Mouse (Mus musculus) left cerebral cortex, postnatal 36 days (tissue): Measurements from ENCODE around the gene Pprc1. TPM values are rescaled to one million over a fixed set of nuclear protein-coding genes. Genes with fewer than 3 reads are reported as not detected.

Experiments
- DNase-seq, 2 experiments: peaks; one replicate each; pipeline ENCODE4 v3.0.0; 2021 to 2022; ENCODE audit warnings: low spot score in 2 of 2, mixed read lengths in 1 of 2
- intact Hi-C: fragments of 180-260 bp; cut with DNase I; formaldehyde crosslinking; loops from one replicate; pipeline ENCODE4 v1.15.1; 2025
- total RNA-seq, 2 experiments: library from RNA; stranded (reverse); gene quantifications; 2 replicates each; pipeline ENCODE4 v1.2.3; 2021

Pprc1 gene
- total RNA-seq, 2 experiments from 2014 or later, result 20.5 to 25.5 TPM

DNA sequence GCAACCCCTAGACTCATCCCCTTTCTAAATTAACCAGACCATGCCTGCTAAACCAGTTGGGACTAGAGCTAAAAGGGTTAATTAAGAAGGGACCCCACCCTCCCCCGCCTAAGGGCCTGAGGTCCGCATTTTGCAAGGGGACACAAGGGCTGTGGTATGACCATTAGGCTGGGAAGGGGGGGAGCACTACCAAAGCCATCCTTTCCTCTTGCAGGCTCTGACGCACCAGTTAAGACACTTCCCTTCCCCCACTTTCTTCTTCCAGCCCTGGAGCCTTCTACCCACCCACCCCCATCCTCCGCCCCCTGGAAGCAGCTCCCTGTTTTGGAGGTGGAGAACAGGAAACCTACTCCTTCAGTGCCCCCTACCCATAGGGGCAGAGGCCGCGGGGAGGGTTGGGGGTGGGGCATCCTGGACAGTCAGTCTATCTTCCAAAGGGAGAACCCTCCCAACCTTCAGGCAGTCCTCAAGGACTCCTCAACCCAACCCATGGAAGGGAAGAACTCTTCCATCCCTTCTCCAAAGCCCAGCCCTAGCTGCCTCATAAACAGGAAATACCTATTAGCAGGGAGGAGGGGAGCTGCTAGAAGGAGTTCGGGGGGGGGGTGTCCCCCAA lies 1.1 kb downstream of the Pprc1 start:
- DNase-seq, result peak; percentile 59 to 64
- intact Hi-C loops, result no loop called here

DNA sequence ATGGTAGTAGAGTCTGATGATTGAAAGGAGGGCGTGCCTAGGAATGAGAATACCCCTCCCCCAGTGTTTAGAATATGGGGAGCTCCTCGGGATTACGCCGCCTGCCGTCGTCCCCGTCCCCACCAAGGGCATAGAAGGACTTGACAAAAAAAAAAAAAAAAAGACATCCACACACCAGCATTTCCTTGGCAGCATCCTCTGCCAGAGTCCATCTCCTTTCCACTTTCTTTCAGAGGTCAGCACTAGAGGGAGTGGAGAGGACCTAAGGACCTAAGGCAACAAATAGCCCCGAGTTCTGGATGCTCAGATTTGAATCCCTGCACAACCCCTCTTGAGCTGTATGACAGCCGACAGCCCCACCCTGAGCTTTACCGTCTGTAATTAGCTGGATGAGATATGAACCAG lies 1.9 kb downstream of the Pprc1 start:
- no peak for DNase-seq
- intact Hi-C loops, result no loop called here

DNA sequence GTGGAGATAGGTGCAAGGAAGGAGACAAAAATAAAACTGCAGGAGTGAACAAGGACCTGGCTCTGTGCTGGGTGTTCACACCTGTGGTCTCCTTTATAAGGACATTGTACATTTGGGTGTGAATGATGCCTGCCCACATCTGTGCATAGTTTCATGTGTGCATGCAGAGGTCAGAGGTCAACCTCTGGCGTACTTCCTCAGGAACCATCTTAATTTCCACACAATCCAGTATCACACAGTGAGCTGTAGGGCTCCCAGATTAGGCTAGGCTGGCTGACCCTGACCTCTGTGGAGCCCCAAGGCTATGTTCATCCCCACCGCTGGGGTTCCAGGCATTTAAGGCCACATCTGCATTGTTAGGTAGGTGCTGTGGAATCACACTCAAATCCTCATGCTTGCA lies 2.7 kb downstream of the Pprc1 start:
- intact Hi-C loops, result no loop called here
- no peak for DNase-seq

DNA sequence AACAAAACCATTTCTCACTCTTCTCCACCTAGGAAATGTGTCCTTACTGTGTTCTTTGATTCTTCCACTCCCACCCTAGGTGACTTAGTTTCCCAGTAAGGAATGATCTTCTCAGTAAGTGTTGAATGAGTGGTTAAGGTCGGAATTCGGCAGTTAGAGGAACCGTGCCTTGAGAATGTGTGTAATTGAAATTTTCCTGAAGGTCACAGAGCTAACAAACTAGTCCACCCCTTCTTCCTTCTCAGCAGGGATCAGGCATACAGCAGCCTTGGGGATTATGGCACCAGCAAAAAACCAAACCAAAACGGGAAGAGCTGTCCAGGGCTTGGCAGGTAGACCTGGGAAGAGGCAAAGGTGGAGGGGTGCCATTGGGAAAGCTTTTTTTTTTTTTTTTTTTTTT lies 4.4 kb downstream of the Pprc1 start:
- DNase-seq, result no peak
- intact Hi-C loops, result no loop called here

DNA sequence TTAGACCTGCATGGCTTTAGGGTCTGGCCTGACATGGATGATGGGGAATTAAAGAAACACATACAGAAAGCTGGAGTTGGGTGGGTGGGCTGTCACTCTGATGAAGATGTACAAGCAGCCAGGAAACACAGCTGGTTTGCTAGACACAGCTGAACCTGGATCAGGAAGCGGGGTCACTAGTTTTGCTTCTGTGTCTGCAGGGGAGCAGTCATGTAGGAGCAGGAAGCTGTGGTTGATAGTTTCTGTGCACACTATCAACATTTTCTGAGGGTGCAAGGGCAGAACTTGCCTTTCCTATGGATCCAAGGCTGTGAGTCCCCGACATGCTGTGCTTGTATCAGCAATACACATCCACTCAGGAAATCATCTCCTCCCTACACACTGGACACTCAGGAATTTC lies 5.8 kb downstream of the Pprc1 start:
- no peak for DNase-seq
- intact Hi-C loops, result no loop called here

DNA sequence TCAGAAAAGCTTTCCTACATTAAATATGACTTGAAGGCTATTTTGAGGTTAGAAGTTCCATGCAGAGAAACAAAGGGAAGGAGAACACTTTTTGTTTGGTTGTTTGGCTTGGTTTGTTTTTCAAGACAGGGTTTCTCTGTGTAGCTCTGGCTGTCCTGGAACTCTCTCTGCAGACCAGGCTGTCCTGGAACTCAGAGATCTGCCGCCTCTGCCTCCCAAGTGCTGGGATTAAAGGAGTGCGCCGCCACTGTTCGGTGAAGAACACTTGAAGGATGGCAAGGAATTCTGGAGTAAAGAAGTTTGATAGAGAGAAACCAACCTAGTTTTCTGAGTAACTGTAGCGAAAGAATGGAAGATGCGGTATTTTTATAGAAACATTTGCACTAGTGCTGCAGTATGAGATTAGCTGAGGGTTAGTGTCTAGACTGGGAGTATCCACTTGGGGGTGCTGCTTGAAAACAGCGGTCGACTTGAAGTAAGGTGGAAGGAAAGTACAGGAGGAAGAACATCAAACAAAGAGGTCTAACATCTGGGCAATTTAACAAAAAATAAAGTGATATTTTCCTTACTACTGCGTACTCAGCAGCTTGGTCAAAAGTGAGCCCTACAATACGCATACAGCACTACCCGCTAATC lies 11.2 kb downstream of the Pprc1 start:
- intact Hi-C loops, result no loop called here
- DNase-seq, result no peak

DNA sequence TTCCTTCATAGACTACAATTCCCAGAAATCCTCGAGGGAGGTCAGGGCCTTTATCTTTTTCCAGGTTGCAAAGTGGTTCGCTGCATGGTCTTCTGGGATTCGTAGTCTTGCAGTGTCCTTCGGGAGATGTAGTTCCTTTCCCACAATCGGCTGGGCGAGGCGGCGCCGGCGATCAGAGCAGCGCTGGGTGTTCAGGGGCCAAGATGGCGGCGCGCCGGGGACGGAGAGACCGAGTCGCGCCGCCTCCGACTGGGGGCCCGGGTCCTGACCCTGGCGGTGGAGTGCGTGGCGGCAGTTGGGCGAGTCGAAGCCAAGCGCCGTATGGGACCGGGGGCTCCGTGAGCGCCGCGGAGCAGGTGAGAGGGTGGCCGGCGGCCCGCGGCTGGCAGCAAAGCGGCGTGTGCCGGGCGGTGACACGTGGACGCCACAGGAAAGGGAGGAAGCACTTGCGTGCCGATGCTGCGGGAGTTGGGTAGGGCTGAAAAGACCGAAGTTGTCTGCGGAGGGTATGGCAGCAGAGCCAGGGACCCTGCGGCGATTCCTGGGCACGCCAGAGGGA lies 11.8 kb downstream of the Pprc1 start:
- intact Hi-C loops, result no loop called here
- DNase-seq, result peak; percentile 92 to 93

DNA sequence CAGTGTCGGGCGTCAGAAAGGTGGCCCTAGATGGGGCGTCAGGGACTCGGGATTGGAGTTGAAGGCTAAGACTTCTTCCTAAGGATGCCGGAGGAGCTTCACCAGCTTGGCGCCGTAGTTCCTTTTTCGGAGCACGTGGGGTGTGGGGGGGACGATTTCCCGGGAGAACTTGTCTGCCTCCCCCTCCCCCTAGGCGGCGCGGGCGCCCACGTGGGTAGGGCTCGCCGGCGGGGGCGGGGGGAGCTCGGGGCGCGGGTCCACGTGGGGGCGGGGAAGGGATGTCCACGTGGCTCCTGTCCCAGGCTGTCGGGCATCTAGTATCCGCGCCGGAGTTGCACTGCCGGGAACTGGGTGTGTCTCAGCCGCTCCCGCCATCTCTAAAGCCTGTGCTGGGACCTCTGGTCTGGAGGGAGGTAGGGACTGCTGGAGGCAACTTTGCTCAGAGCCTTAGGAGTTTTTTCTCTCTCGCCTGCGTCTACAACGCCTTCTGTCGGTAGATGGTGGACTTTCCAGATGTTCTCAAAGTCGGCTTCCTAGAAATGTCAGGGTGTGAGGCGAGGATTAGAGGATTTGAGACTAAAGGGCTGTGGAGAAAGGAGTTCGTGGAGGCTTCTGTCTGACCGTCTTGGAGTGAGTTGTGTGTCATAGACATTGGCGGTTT lies 12.4 kb downstream of the Pprc1 start:
- peak; percentile 74 to 79 for DNase-seq
- intact Hi-C loops, result no loop called here

DNA sequence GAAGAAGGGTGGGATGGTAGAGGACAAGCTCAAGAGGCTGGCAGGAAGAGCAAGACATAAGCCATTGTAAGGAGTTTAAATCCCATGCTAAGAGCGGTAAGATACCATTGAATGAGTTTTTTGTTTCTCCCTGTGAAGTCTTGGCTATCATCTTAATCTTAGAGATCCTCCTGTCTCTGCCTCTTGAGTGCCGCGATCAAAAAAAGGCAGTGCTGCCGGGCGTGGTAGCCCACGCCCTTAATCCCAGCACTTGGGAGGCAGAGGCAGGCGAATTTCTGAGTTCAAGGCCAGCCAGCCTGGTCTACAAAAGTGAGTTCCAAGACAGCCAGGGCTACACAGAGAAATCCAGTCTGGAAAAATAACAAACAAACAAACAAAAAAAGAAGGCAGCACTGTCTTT lies 13.8 kb downstream of the Pprc1 start:
- no peak for DNase-seq
- intact Hi-C loops, result no loop called here

DNA sequence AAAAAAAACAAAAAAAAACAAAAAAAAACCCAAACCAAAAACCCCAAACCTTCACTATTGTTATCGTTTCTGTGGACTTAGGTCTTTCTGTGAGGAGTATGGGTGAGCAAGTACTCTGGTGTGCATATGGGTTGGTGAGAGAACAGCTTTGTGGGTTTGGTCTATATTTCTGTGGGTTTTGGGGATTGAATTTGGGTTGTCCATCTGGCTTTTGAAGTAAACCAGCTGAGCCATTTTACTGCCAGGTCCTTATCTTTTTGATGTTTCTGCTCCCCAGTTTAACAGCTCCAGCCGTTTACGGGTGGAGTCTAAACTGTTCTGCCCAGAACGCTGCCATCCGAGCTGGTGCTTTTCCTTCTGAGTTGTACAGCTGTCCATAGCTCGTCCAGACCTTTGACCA lies 16.2 kb downstream of the Pprc1 start:
- DNase-seq, result no peak
- intact Hi-C loops, result no loop called here

DNA sequence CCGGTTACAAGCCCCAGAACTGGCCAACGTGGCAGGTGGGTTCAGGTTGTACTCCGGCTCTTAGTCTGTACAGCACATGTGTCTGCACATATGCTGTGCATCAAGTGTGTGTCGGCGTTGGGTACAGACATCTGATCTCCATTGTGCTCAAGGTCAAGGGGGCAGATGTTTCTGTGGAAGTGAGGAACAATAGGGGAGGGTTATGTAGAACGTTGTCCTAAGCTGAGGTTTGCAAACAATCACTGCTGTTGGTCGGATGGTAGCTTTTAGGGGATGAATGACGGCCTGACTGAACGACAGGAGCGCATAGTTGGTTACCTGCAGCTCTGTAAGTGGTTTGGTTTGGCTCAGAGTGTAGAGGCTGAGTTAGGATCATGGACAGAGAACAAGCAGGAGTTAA lies 23.4 kb downstream of the Pprc1 start:
- no peak for DNase-seq
- intact Hi-C loops, result no loop called here

DNA sequence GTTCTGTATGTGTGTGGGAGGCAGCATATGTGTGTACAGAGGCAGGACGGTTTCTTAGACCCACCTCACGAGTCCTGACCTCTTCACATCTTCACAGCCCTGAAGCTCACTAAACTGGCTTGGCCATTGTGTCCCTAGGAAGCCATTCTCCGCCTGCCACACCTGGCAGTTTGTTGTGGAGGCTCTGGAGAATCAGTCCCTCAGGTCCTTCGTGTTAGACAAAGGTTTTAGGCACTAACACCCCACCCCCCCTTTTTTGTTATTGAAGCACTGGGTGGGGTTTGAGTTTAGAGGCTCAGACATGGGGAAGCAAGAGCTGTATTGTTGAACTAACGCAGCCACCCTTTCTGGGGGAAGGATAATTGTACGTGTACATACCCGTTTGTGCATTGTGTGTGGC lies 28.6 kb downstream of the Pprc1 start:
- DNase-seq, result no peak

DNA sequence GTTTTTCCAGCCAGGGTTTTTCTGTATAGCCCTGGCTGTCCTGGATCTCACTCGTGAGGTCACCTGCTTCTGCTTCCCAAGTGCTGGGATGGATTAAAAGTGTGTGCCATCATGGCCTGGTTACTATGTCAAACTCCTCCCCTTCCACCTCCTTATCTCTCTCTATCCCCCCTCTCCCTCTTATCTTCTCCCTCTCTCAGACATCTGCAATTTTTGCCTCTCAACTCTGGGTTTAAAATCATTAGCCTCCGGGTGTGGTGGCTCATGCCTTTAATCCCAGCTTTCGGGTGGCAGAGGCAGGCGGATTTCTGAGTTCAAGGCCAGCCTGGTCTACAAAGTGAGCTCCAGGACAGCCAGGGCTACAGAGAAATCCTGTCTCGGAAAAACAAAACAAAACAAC lies 29.6 kb downstream of the Pprc1 start:
- no peak for DNase-seq
- intact Hi-C loops, result no loop called here

More for the DNA sequence above, 28.6 kb downstream of the Pprc1 start:
- intact Hi-C loops, result no loop called here

DNA sequence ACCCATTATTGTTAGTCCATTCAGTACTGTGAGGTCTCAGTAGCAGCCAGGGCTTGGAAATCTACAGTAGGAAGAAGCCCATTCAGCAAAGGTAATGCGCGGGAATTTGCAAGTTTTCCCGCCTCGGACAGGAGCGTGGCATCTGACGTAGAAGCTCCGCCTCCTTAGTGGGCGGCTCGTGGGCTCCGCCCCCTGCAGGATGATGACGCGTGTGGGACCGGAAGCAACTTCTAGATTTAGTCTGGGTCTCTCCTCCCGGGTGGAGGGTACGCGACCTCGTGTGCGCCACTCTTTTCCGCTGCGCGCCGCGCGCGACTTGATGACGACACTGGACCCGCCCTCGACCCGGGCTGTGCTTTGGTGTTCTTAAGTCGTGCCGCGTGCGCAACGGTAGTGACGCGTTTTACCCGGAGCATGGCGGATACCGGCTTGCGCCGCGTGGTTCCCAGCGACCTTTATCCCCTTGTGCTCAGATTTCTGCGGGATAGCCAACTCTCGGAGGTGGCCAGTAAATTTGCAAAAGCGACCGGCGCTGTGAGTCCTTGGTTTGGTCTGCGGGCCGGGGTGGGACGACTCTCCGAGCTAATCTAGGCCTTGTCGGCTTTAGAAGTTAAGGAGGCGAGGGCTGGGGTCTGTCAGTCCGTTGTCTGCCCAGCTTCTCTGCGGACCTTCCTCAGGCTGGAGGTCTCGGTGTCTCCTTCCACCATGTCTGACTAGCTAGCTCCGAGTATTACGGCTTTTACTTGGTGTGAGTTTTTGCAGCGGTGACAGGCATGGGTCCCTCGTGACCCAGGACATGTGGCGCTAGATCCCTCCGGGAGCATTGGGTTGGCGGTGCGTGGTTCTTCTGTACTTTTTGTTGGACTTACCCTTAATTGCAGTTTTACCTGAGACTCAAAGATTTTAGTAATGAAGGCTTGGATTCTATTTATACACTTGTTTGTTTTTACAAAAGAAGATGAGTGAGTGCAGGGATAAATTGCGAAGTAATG lies 31.2 kb downstream of the Pprc1 start, which contains the start of gene Nolc1:
Nolc1 (plus strand) TSS at position 248 of the 992 bp plus-strand sequence.
- intact Hi-C loops, result no loop called here
- DNase-seq, result peak; percentile 100

DNA sequence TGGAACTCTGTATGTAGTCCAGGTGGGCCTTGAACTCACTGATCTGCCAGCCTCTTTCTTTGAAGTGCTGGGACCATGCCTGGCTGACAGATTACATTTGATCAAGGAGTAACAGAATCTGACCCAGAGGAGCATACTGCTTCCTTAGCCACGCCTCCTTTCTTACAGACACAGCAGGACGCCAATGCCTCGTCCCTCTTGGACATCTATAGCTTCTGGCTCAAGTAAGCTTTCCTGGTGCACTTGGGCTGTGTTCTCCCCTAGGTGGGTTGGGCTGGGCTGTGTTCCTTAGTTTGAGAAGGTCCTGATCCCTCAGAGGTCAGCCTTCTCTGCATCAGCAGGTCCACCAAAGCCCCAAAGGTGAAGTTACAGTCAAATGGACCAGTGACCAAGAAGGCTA lies 33.8 kb downstream of the Pprc1 start:
- DNase-seq, result no peak
- intact Hi-C loops, result no loop called here

DNA sequence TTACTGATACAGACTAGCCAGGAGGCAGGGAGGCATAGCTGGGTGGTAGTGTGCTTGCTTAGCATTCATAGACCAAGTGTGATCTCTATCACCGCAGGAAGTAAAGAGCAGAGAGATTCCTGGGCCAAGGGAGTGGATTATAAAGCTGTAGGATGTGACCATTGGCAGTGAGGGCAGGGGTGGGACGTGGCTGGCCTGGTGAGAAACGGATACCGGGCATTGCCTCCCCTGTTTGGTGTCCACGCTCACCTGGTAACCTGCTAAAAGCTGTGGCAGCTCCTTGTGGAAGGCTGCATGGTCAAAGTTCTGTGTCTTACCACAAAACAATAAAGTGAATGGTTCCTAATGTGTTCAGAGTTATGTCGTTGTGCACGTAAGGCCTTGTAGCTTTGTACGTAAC lies 40.5 kb downstream of the Pprc1 start:
- no peak for DNase-seq
- intact Hi-C loops, result no loop called here

DNA sequence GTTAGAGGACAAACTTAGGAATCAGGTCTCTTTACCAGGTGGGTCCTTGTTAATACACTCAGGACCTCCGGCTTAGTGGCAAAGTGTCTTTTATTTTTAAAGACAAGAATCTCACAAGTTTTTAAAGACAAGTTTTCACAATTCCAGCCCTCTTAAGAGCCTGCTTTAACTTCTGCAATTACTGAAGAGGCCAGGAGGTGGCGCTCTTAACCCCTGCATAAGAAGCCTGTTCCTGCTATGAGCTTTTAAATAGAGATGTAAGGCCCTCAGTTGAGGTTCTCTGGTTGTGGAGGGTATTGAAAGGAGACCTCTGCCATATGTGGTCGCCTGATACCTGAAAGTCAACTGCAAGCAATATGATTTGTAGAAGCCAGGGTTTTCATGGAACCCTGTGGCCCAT lies 41.7 kb downstream of the Pprc1 start:
- intact Hi-C loops, result no loop called here
- peak; percentile 24 to 46 for DNase-seq

DNA sequence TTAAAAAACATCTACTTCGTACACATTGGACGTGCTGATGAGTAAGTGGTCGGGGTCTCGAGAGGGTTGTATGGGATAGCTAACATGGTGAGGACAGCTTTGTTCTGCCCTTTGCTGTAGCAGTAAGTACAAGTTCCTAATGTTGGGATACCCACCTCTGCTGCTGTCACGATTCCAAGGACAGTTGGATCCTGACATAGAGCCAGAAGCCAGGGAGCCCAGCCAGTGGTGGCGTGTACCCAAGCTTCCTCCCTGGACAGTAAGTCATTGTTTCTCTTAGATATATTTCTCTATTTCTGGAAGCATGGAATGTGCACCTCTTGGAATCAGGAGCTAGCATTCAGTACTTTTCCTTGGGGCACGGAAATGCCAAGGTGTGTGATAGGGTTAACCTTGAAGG lies 43.2 kb downstream of the Pprc1 start:
- intact Hi-C loops, result no loop called here
- no peak for DNase-seq

DNA sequence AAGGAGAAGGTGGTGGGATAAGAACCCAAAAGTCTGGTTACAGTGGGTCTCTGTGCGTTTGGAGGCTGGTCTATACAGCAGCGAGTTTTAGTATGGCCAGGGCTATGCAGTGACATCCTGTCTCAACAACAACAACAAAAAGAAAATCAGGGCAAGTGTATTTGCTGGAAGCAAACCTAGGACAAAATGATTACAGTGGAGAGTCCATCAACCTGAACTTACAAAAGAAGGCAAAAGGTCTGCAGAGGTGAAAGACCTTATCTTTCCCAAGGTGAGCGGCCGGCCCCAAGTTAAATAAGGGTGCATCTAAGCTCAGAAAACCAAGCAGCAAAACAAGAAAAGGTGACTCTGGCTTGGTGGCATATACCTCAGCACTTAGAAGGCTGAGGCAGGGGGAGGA lies 47.0 kb downstream of the Pprc1 start:
- DNase-seq, result no peak
- intact Hi-C loops, result no loop called here

DNA sequence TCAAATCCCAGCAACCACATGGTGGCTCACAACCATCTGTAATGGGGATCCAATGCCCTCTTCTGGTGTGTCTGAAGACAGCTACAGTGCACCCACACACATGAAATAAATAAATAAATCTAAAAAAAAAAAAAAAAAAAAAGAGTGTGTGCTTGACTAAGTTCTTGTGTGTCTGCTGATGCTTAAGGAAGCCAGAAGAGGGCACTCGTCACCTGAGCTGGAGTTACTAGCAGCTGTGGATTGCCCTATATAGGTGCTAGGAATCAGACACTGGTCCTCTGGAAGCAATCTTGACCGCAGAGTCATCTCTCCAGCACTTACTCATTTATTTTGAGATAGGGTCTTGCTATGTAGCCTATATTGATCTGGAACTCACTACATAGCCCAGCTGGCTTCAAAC lies 49.5 kb downstream of the Pprc1 start:
- intact Hi-C loops, result no loop called here
- no peak for DNase-seq
